Mouse (Mus musculus): ENCODE measurements around the gene Pga5. TPM values are rescaled to one million over a fixed set of nuclear protein-coding genes. Genes with fewer than 3 reads are reported as not detected.

Gene Pga5
- polyA plus RNA-seq, 1 experiment: not detected

- no peak for TF ChIP-seq POLR2A (IDR thresholded peaks at IDR 0.05; ENCODE audit: insufficient read depth, low read depth, low read length)
- no peak for TF ChIP-seq CTCF (IDR thresholded peaks at IDR 0.05; ENCODE audit: insufficient read depth, low read depth, low read length)
Measured at GRCm38 (mm10) chr19:10637840-10638239, 40.0 kb downstream of the Pga5 start.

GRCm38 (mm10) chr19:10634872-10635318 lies 43.0 kb downstream of the Pga5 start:
- H3K27ac ChIP-seq (ENCODE audit: insufficient read depth, low read depth, low read length): no peak overlapping the region
- H3K4me1 ChIP-seq (ENCODE audit: control insufficient read depth, insufficient read depth, low read length): peaks cover 14% of the 10 kb centered on the region
- peak overlapping the region; percentile 52 for H3K4me3 ChIP-seq (ENCODE audit: insufficient read depth, low read depth, low read length)
- 3% methylated on average over 21 of the region's 21 CpGs for WGBS
- TF ChIP-seq POLR2A (IDR thresholded peaks at IDR 0.05; ENCODE audit: insufficient read depth, low read depth, low read length): 0 out of 2 replicates have a peak, but pooled peaks have one; percentile 17
- no peak for TF ChIP-seq CTCF (IDR thresholded peaks at IDR 0.05; ENCODE audit: insufficient read depth, low read depth, low read length)

More at GRCm38 (mm10) chr19:10637840-10638239, 40.0 kb downstream of the Pga5 start:
- Histone ChIP-seq H3K27ac (ENCODE audit: insufficient read depth, low read depth, low read length) (no peak overlapping the region), H3K4me3 (ENCODE audit: insufficient read depth, low read depth, low read length) (no peak overlapping the region), H3K4me1 (ENCODE audit: control insufficient read depth, insufficient read depth, low read length) (peaks cover 17% of the 10 kb centered on the region)
- WGBS: 77% methylated on average over 7 of the region's 7 CpGs

GRCm38 (mm10) chr19:10634106-10634871 lies 43.6 kb downstream of the Pga5 start, which contains the start of gene Vwce:
TSS of gene Vwce (plus strand) at chr19:10634213.
- Histone ChIP-seq H3K4me1 (ENCODE audit: control insufficient read depth, insufficient read depth, low read length) (peaks cover 14% of the 10 kb centered on the region), H3K27ac (ENCODE audit: insufficient read depth, low read depth, low read length) (no peak within 1 kb of the TSS), H3K4me3 (ENCODE audit: insufficient read depth, low read depth, low read length) (peak within 1 kb of the TSS; percentile 52)
- 2% methylated on average over 32 of the region's 32 CpGs for WGBS
- TF ChIP-seq POLR2A (IDR thresholded peaks at IDR 0.05; ENCODE audit: insufficient read depth, low read depth, low read length) (no peak), CTCF (IDR thresholded peaks at IDR 0.05; ENCODE audit: insufficient read depth, low read depth, low read length) (no peak)

Other genes with a start within 250 kb of the Pga5 start
- not detected in 2 replicates for gene Lrrc10b, start 220.6 kb downstream of the Pga5 start, polyA plus RNA-seq (2012; ENCODE audit: insufficient read depth, insufficient read length, low replicate concordance, missing spikeins)
- gene Ppp1r32, start 195.1 kb downstream of the Pga5 start, polyA plus RNA-seq (2012; ENCODE audit: insufficient read depth, insufficient read length, low replicate concordance, missing spikeins): not detected in 2 replicates
- gene Cpsf7, start 152.8 kb downstream of the Pga5 start, polyA plus RNA-seq (2012; ENCODE audit: insufficient read depth, insufficient read length, low replicate concordance, missing spikeins): 90.5 and 274 TPM in 2 replicates
- not detected in 2 replicates for gene Sdhaf2, start 151.9 kb downstream of the Pga5 start, polyA plus RNA-seq (2012; ENCODE audit: insufficient read depth, insufficient read length, low replicate concordance, missing spikeins)
- not detected in 2 replicates for gene Tmem216, start 121.8 kb downstream of the Pga5 start, polyA plus RNA-seq (2012; ENCODE audit: insufficient read depth, insufficient read length, low replicate concordance, missing spikeins)
- gene Cyb561a3, start 100.9 kb downstream of the Pga5 start, polyA plus RNA-seq (2012; ENCODE audit: insufficient read depth, insufficient read length, low replicate concordance, missing spikeins): not detected in 2 replicates
- not detected in 2 replicates for gene Tmem138, start 100.7 kb downstream of the Pga5 start, polyA plus RNA-seq (2012; ENCODE audit: insufficient read depth, insufficient read length, low replicate concordance, missing spikeins)
- gene Ddb1, start 72.7 kb downstream of the Pga5 start, polyA plus RNA-seq (2012; ENCODE audit: insufficient read depth, insufficient read length, low replicate concordance, missing spikeins): 418 TPM in 1 of 2 replicates, not detected in the other
- gene Tkfc, start 72.4 kb downstream of the Pga5 start, polyA plus RNA-seq (2012; ENCODE audit: insufficient read depth, insufficient read length, low replicate concordance, missing spikeins): not detected in 2 replicates
- not detected in 2 replicates for gene Vwce, start 43.9 kb downstream of the Pga5 start, polyA plus RNA-seq (2012; ENCODE audit: insufficient read depth, insufficient read length, low replicate concordance, missing spikeins)
- gene Vps37c, start 10.7 kb upstream of the Pga5 start, polyA plus RNA-seq (2012; ENCODE audit: insufficient read depth, insufficient read length, low replicate concordance, missing spikeins): not detected in 2 replicates
- gene Cd5, start 60.9 kb upstream of the Pga5 start, polyA plus RNA-seq (2012; ENCODE audit: insufficient read depth, insufficient read length, low replicate concordance, missing spikeins): not detected in 2 replicates
- gene Cd6, start 152.0 kb upstream of the Pga5 start, polyA plus RNA-seq (2012; ENCODE audit: insufficient read depth, insufficient read length, low replicate concordance, missing spikeins): not detected in 2 replicates
- not detected in 2 replicates for gene Slc15a3, start 161.7 kb upstream of the Pga5 start, polyA plus RNA-seq (2012; ENCODE audit: insufficient read depth, insufficient read length, low replicate concordance, missing spikeins)
- gene Tmem132a, start 191.9 kb upstream of the Pga5 start, polyA plus RNA-seq (2012; ENCODE audit: insufficient read depth, insufficient read length, low replicate concordance, missing spikeins): not detected in 2 replicates
- not detected in 2 replicates for gene Tmem109, start 203.9 kb upstream of the Pga5 start, polyA plus RNA-seq (2012; ENCODE audit: insufficient read depth, insufficient read length, low replicate concordance, missing spikeins)
- gene Prpf19, start 217.2 kb upstream of the Pga5 start, polyA plus RNA-seq (2012; ENCODE audit: insufficient read depth, insufficient read length, low replicate concordance, missing spikeins): 125 TPM in 1 of 2 replicates, not detected in the other
- not detected in 2 replicates for gene Zp1, start 242.6 kb upstream of the Pga5 start, polyA plus RNA-seq (2012; ENCODE audit: insufficient read depth, insufficient read length, low replicate concordance, missing spikeins)